ENCODE assay signal across 9 mouse cellular contexts in the genomic region with DNA sequence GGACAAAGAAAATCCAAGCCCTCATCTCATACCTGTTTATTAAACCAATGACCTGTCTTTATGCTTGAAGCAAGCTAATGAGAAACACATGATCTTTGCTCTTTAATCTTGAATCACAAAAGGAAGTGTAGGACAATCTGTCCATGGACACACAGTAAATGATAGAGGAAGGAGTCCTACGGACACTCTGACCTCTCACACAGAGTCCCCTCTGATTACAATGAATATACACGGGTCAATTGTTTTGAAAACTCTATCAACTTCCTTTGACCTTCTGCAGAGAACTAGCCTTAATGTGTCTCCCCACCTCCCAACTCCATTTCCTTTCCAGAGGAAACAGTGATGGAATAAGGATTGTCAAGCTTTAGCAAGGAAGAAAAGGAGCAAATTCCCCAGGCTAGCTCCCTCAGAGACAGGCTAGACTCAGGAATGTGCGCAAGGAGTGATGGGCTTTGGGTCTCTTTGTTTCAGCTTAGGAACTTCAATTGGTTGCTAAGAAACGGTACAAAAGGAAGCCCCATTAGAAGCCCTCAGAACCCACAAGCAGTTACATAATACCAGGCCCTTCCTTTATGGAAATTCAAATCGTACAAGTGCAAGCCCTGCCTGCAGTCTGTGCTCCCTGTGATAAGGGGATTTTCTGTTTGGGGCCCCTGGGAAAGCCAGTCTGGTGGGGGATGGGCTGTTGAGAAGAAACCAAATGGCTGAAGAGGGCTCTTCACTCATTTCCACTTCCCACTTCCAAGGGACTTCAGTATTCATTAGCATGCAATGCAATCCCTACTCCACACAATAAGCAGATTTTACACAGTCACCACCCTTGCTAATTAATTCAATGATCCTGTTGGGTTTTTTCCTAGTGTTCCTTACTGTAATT.
DNase-seq lines count a peak whose midpoint lies in the region; ATAC-seq and TF ChIP-seq lines count a peak whose summit lies in the region.
"Had no signal": no experiment of that assay in that cellular context is flagged by ENCODE, and none has a peak within 500 bp of the region (broad histone marks: within the 10 kb centered on the region; RNA-seq: fewer than 3 reads in every experiment).

No protein-coding gene starts in this region.

- H3K4me1 ChIP-seq in heart, postnatal 0 days (ENCODE audit: control insufficient read depth, insufficient read depth): no peaks in the 10 kb centered on the region
- no peaks in the 10 kb centered on the region for H3K4me1 ChIP-seq in heart, embryonic 11.5 days (ENCODE audit: control insufficient read depth, insufficient read depth, low read length)
- peaks cover 48% of the 10 kb centered on the region for H3K4me1 ChIP-seq in forebrain, embryonic 10.5 days
- peaks cover 9% of the 10 kb centered on the region for H3K4me1 ChIP-seq in liver, embryonic 11.5 days (replicated peaks; ENCODE audit: control insufficient read depth, insufficient read depth, low read length)
- H3K4me1 ChIP-seq in neural tube, embryonic 13.5 days (replicated peaks): peaks cover 16% of the 10 kb centered on the region
- H3K4me1 ChIP-seq: embryonic facial prominence, embryonic 12.5 days had no signal

- TF ChIP-seq CTCF in heart, postnatal 0 days (IDR thresholded peaks at IDR 0.05; ENCODE audit: low read depth): no peak

- DNase-seq in heart, postnatal 0 days (ENCODE audit: low spot score): no peak
- peak; percentile 78 for DNase-seq in forebrain, embryonic 10.5 days (ENCODE audit: extremely low spot score, low spot score)
- DNase-seq in liver, embryonic 11.5 days (ENCODE audit: low spot score): no peak
- DNase-seq in natural killer cell, adult 2 months (ENCODE audit: low spot score in 2 of 2): no peak
- no peak for DNase-seq in lung, postnatal 25 days (ENCODE audit: low spot score)
- no peak for DNase-seq in gastrocnemius, postnatal 14 days

- H3K27me3 ChIP-seq in heart, postnatal 0 days (ENCODE audit: control insufficient read depth, insufficient read depth, low read length): no peaks in the 10 kb centered on the region
- H3K27me3 ChIP-seq in heart, embryonic 11.5 days (ENCODE audit: control insufficient read depth, insufficient read depth, low read length): no peaks in the 10 kb centered on the region
- no peaks in the 10 kb centered on the region for H3K27me3 ChIP-seq in forebrain, embryonic 10.5 days (ENCODE audit: poor library complexity, severe bottlenecking)
- H3K27me3 ChIP-seq in liver, embryonic 11.5 days (replicated peaks; ENCODE audit: control insufficient read depth, insufficient read depth, low read length): no peaks in the 10 kb centered on the region
- no peaks in the 10 kb centered on the region; the same call in 1 of the 2 replicates for H3K27me3 ChIP-seq in neural tube, embryonic 13.5 days
- H3K27me3 ChIP-seq: embryonic facial prominence, embryonic 12.5 days had no signal

- no peaks in the 10 kb centered on the region for H3K9me3 ChIP-seq in heart, postnatal 0 days (replicated peaks; ENCODE audit: control insufficient read depth, low read length)
- H3K9me3 ChIP-seq in heart, embryonic 11.5 days (replicated peaks; ENCODE audit: control insufficient read depth, low read length): no peaks in the 10 kb centered on the region
- no peaks in the 10 kb centered on the region for H3K9me3 ChIP-seq in forebrain, embryonic 10.5 days
- no peaks in the 10 kb centered on the region for H3K9me3 ChIP-seq in liver, embryonic 11.5 days (ENCODE audit: control insufficient read depth, low read length)
- no peaks in the 10 kb centered on the region for H3K9me3 ChIP-seq in neural tube, embryonic 13.5 days
- H3K9me3 ChIP-seq: embryonic facial prominence, embryonic 12.5 days had no signal

- no peaks in the 10 kb centered on the region for H3K36me3 ChIP-seq in heart, postnatal 0 days (replicated peaks; ENCODE audit: control insufficient read depth, insufficient read depth, low read length)
- H3K36me3 ChIP-seq in heart, embryonic 11.5 days (ENCODE audit: control insufficient read depth, insufficient read depth, low read length): no peaks in the 10 kb centered on the region
- no peaks in the 10 kb centered on the region for H3K36me3 ChIP-seq in forebrain, embryonic 10.5 days (replicated peaks)
- no peaks in the 10 kb centered on the region for H3K36me3 ChIP-seq in liver, embryonic 11.5 days (ENCODE audit: control insufficient read depth, insufficient read depth, low read length)
- no peaks in the 10 kb centered on the region for H3K36me3 ChIP-seq in neural tube, embryonic 13.5 days
- H3K36me3 ChIP-seq: embryonic facial prominence, embryonic 12.5 days had no signal

- peak; percentile 51; the same call in 1 of the 2 replicates for ATAC-seq in heart, postnatal 0 days (ENCODE audit: insufficient read depth, low read depth)
- no peak for ATAC-seq in heart, embryonic 11.5 days (replicated peaks; ENCODE audit: insufficient number of reproducible peaks, low FRiP score, low TSS enrichment)
- ATAC-seq in liver, embryonic 11.5 days (replicated peaks; ENCODE audit: low FRiP score): peak; percentile 62
- peak; percentile 91 for ATAC-seq in neural tube, embryonic 13.5 days (ENCODE audit: low read depth)

- 21% methylated on average over 5 of the region's 5 CpGs for WGBS in heart, postnatal 0 days
- 25% methylated on average over 5 of the region's 5 CpGs for WGBS in heart, embryonic 11.5 days (ENCODE audit: insufficient replicate concordance)
- WGBS in forebrain, embryonic 10.5 days: 13% methylated on average over 5 of the region's 5 CpGs
- WGBS in liver, embryonic 11.5 days: 15% methylated on average over 5 of the region's 5 CpGs
- WGBS in neural tube, embryonic 13.5 days: 7% methylated on average over 5 of the region's 5 CpGs

- H3K4me3 ChIP-seq in heart, postnatal 0 days (ENCODE audit: low read depth, low read length): no peak overlapping the region
- no peak overlapping the region for H3K4me3 ChIP-seq in heart, embryonic 11.5 days (ENCODE audit: low read depth, low read length)
- no peak overlapping the region for H3K4me3 ChIP-seq in forebrain, embryonic 10.5 days
- H3K4me3 ChIP-seq in liver, embryonic 11.5 days (ENCODE audit: low read depth, low read length): no peak overlapping the region
- no peak overlapping the region for H3K4me3 ChIP-seq in neural tube, embryonic 13.5 days
- H3K4me3 ChIP-seq: embryonic facial prominence, embryonic 12.5 days had no signal

- H3K4me2 ChIP-seq in heart, postnatal 0 days (ENCODE audit: low read depth, low read length): no peak overlapping the region
- H3K4me2 ChIP-seq in heart, embryonic 11.5 days: no peak overlapping the region
- H3K4me2 ChIP-seq in liver, embryonic 11.5 days: no peak overlapping the region
- H3K4me2 ChIP-seq in neural tube, embryonic 13.5 days: no peak overlapping the region
- H3K4me2 ChIP-seq: embryonic facial prominence, embryonic 12.5 days had no signal

- H3K9ac ChIP-seq in heart, postnatal 0 days (replicated peaks; ENCODE audit: low read depth, low read length): no peak overlapping the region
- H3K9ac ChIP-seq in heart, embryonic 11.5 days (ENCODE audit: low read depth, low read length): no peak overlapping the region
- H3K9ac ChIP-seq in liver, embryonic 11.5 days (ENCODE audit: low read depth, low read length): no peak overlapping the region
- no peak overlapping the region for H3K9ac ChIP-seq in neural tube, embryonic 13.5 days
- H3K9ac ChIP-seq: embryonic facial prominence, embryonic 12.5 days had no signal

- no peak for TF ChIP-seq EP300 in heart, postnatal 0 days (IDR thresholded peaks at IDR 0.05; ENCODE audit: low read depth)

- intact Hi-C loops in gastrocnemius, postnatal 14 days (cut with DNase I; ENCODE audit: low total_unique reads): no loop called here

- peak overlapping the region; percentile 8; the same call in 1 of the 2 replicates for H3K27ac ChIP-seq in heart, postnatal 0 days (ENCODE audit: low read depth)
- no peak overlapping the region for H3K27ac ChIP-seq in heart, embryonic 11.5 days (ENCODE audit: low read depth, low read length)
- H3K27ac ChIP-seq in forebrain, embryonic 10.5 days: peak overlapping the region; percentile 81
- H3K27ac ChIP-seq in liver, embryonic 11.5 days (ENCODE audit: low read depth, low read length): no peak overlapping the region
- H3K27ac ChIP-seq in neural tube, embryonic 13.5 days (replicated peaks): no peak overlapping the region
- H3K27ac ChIP-seq: embryonic facial prominence, embryonic 12.5 days had no signal

Comparison
In these comparisons a context has a peak if more than half of its experiments do, and no peak if none do; other contexts are left out.
1. H3K27ac ChIP-seq: peak in heart, postnatal 0 days (single experiment) and forebrain, embryonic 10.5 days (single experiment); none in heart, embryonic 11.5 days (single experiment), liver, embryonic 11.5 days (single experiment) and neural tube, embryonic 13.5 days (single experiment).